ENCODE assay signal across 11 mouse cellular contexts in genomic region chr15:95838171-95839020, GRCm38 (mm10). TPM values are rescaled to one million over a fixed set of nuclear protein-coding genes. Genes with fewer than 3 reads are reported as not detected.
DNase-seq lines count a peak whose midpoint lies in the region; ATAC-seq and TF ChIP-seq lines count a peak whose summit lies in the region.
"Had no signal": no experiment of that assay in that cellular context is flagged by ENCODE, and none has a peak within 500 bp of the region (broad histone marks: within the 10 kb centered on the region; RNA-seq: fewer than 3 reads in every experiment).

No protein-coding gene starts in this region.

- TF ChIP-seq EP300 in heart, postnatal 0 days (IDR thresholded peaks at IDR 0.05; ENCODE audit: low read depth), result no peak

- no peaks in the 10 kb centered on the region for H3K27me3 ChIP-seq in heart, postnatal 0 days (ENCODE audit: control insufficient read depth, insufficient read depth, low read length)
- no peaks in the 10 kb centered on the region for H3K27me3 ChIP-seq in embryonic facial prominence, embryonic 13.5 days
- no peaks in the 10 kb centered on the region for H3K27me3 ChIP-seq in kidney, postnatal 0 days (ENCODE audit: insufficient read depth, low read length)
- H3K27me3 ChIP-seq: limb, embryonic 12.5 days; neural tube, embryonic 13.5 days had no signal

- no peak overlapping the region for H3K4me2 ChIP-seq in heart, postnatal 0 days (ENCODE audit: low read depth, low read length)
- no peak overlapping the region for H3K4me2 ChIP-seq in embryonic facial prominence, embryonic 13.5 days
- no peak overlapping the region for H3K4me2 ChIP-seq in kidney, postnatal 0 days (ENCODE audit: low read length)
- H3K4me2 ChIP-seq: limb, embryonic 12.5 days; neural tube, embryonic 13.5 days had no signal

- no peaks in the 10 kb centered on the region for H3K9me3 ChIP-seq in heart, postnatal 0 days (replicated peaks; ENCODE audit: control insufficient read depth, low read length)
- no peaks in the 10 kb centered on the region for H3K9me3 ChIP-seq in embryonic facial prominence, embryonic 13.5 days
- H3K9me3 ChIP-seq in kidney, postnatal 0 days (replicated peaks; ENCODE audit: low read length), result no peaks in the 10 kb centered on the region
- H3K9me3 ChIP-seq: limb, embryonic 12.5 days; neural tube, embryonic 13.5 days had no signal

- no peak for ATAC-seq in heart, postnatal 0 days (ENCODE audit: insufficient read depth, low read depth)
- no peak for ATAC-seq in embryonic facial prominence, embryonic 13.5 days (ENCODE audit: insufficient number of reproducible peaks, insufficient read depth, low FRiP score, low TSS enrichment, low read depth)
- ATAC-seq in kidney, postnatal 0 days (replicated peaks; ENCODE audit: low FRiP score, low read depth), result peak; percentile 67
- ATAC-seq: hindbrain, embryonic 16.5 days had no signal

- H3K4me1 ChIP-seq in heart, postnatal 0 days (ENCODE audit: control insufficient read depth, insufficient read depth), result peaks cover 36% of the 10 kb centered on the region
- peaks cover 39% of the 10 kb centered on the region for H3K4me1 ChIP-seq in embryonic facial prominence, embryonic 13.5 days
- peaks cover 45% of the 10 kb centered on the region for H3K4me1 ChIP-seq in kidney, postnatal 0 days (replicated peaks; ENCODE audit: insufficient read depth, low read length)

- no peak for TF ChIP-seq CTCF in heart, postnatal 0 days (IDR thresholded peaks at IDR 0.05; ENCODE audit: low read depth)
- TF ChIP-seq CTCF in kidney, postnatal 0 days (IDR thresholded peaks at IDR 0.05; ENCODE audit: low read depth), result no peak

- peak overlapping the region; percentile 75; the same call in 1 of the 2 replicates for H3K27ac ChIP-seq in heart, postnatal 0 days (ENCODE audit: low read depth)
- peak overlapping the region; percentile 48; the same call in 1 of the 2 replicates for H3K27ac ChIP-seq in embryonic facial prominence, embryonic 13.5 days
- peak overlapping the region; percentile 74 for H3K27ac ChIP-seq in kidney, postnatal 0 days
- H3K27ac ChIP-seq: limb, embryonic 12.5 days; neural tube, embryonic 13.5 days had no signal

- H3K36me3 ChIP-seq in heart, postnatal 0 days (replicated peaks; ENCODE audit: control insufficient read depth, insufficient read depth, low read length), result no peaks in the 10 kb centered on the region
- H3K36me3 ChIP-seq in embryonic facial prominence, embryonic 13.5 days, result no peaks in the 10 kb centered on the region
- H3K36me3 ChIP-seq in kidney, postnatal 0 days (ENCODE audit: insufficient read depth, low read length), result no peaks in the 10 kb centered on the region
- H3K36me3 ChIP-seq: limb, embryonic 12.5 days; neural tube, embryonic 13.5 days had no signal

- intact Hi-C loops in heart, postnatal 25 days (cut with DNase I), result no loop called here

- no peak overlapping the region for H3K9ac ChIP-seq in heart, postnatal 0 days (replicated peaks; ENCODE audit: low read depth, low read length)
- H3K9ac ChIP-seq in embryonic facial prominence, embryonic 13.5 days, result no peak overlapping the region
- no peak overlapping the region for H3K9ac ChIP-seq in kidney, postnatal 0 days (ENCODE audit: low read depth, low read length)
- H3K9ac ChIP-seq: limb, embryonic 12.5 days; neural tube, embryonic 13.5 days had no signal

- 70% methylated on average over 11 of the region's 11 CpGs for whole genome bisulfite sequencing in heart, postnatal 0 days
- 55% methylated on average over 11 of the region's 11 CpGs for WGBS in embryonic facial prominence, embryonic 13.5 days
- 41% methylated on average over 11 of the region's 11 CpGs for WGBS in kidney, postnatal 0 days

- DNase-seq in heart, postnatal 0 days (ENCODE audit: low spot score), result no peak
- no peak for DNase-seq in heart, postnatal 25 days (ENCODE audit: low spot score)
- no peak for DNase-seq in kidney, postnatal 0 days (ENCODE audit: low spot score)
- peak; percentile 28 to 52 for DNase-seq in natural killer cell, adult 2 months (ENCODE audit: low spot score in 2 of 2)
- DNase-seq in ovary, postnatal 36 days (ENCODE audit: low spot score), result no peak
- no peak for DNase-seq in layer of hippocampus, adult 8-10 months (ENCODE audit: low spot score in 2 of 2)
- DNase-seq in urinary bladder, postnatal 10 days (ENCODE audit: low spot score), result no peak

- H3K4me3 ChIP-seq in heart, postnatal 0 days (ENCODE audit: low read depth, low read length), result no peak overlapping the region
- no peak overlapping the region for H3K4me3 ChIP-seq in embryonic facial prominence, embryonic 13.5 days
- H3K4me3 ChIP-seq in kidney, postnatal 0 days (replicated peaks; ENCODE audit: low read depth, low read length), result no peak overlapping the region
- H3K4me3 ChIP-seq: limb, embryonic 12.5 days; neural tube, embryonic 13.5 days had no signal

RNA-seq across cellular contexts. Expression of gene Ano6, which starts 47.8 kb away (rescaled TPM):
- total RNA-seq in heart, postnatal 0 days (2014; rRNA removed; ENCODE audit: low replicate concordance), result 26.5 and 37.0 TPM in 2 replicates
- 13.5 and 14.2 TPM in 2 replicates for polyA plus RNA-seq in heart, postnatal 0 days (2015; fragmentation: Nextera tagmentation; extraction: Ambion mirVana)
- total RNA-seq in heart, postnatal 25 days (2021), result 10 to 100 TPM; 21.1 to 25.9 TPM
- 52.3 and 55.3 TPM in 2 replicates for polyA plus RNA-seq in embryonic facial prominence, embryonic 13.5 days (2015; fragmentation: Nextera tagmentation; extraction: Ambion mirVana)
- polyA plus RNA-seq in kidney, postnatal 0 days (2015; fragmentation: Nextera tagmentation; extraction: Ambion mirVana), result 35.2 and 39.6 TPM in 2 replicates
- 10 to 100 TPM; 27.0 to 34.1 (median 29.7) TPM for total RNA-seq in layer of hippocampus, adult 8-10 months (2022)

Comparison
In these comparisons a context has a peak if more than half of its experiments do, and no peak if none do; other contexts are left out.
1. DNase-seq: peak in natural killer cell, adult 2 months (2 of 2); none in heart, postnatal 0 days (single experiment), heart, postnatal 25 days (single experiment), kidney, postnatal 0 days (single experiment), ovary, postnatal 36 days (single experiment), layer of hippocampus, adult 8-10 months (0 of 2) and urinary bladder, postnatal 10 days (single experiment).
2. Peak in every context shown above with its lines, with median percentiles within 50 percentile points of each other: H3K27ac ChIP-seq.